Mouse (Mus musculus) macrophage (primary cell): ENCODE results near the gene Crat. TPM values are rescaled to one million over a fixed set of nuclear protein-coding genes. Genes with fewer than 3 reads are reported as not detected.

ENCODE experiments used
- H3K27ac ChIP-seq: fragments of 350-480 bp; formaldehyde crosslinking; 2 replicates; pipeline ENCODE4 v1.9.0; 2021
- H3K36me3 ChIP-seq: fragments of 350-480 bp; formaldehyde crosslinking; 2 replicates; pipeline ENCODE4 v1.9.0; 2021; ENCODE audit errors: inconsistent target
- H3K4me3 ChIP-seq: fragments of 350-480 bp; formaldehyde crosslinking; 2 replicates; pipeline ENCODE4 v1.9.0; 2021; ENCODE audit errors: inconsistent target
- H3K79me2 ChIP-seq: fragments of 350-480 bp; formaldehyde crosslinking; 2 replicates; pipeline ENCODE4 v1.9.0; 2021; ENCODE audit errors: inconsistent target
- WGBS: methylation state at CpG from one replicate; pipeline ENCODE4 v1.1.7; 2026; ENCODE audit warnings: inconsistent platforms; ENCODE audit not compliant: missing documents; 5-methylcytosine and 5-hydroxymethylcytosine counted together
- polyA plus RNA-seq: library from polyadenylated mRNA; stranded (reverse); fragments of 250-400 nt; gene quantifications from 3 replicates; pipeline ENCODE4 v1.2.4, GENCODE M21; 2018; ENCODE audit warnings: inconsistent platforms

Gene Crat
- polyA plus RNA-seq, 1 experiment from 2014 or later: 68.4 TPM

DNA sequence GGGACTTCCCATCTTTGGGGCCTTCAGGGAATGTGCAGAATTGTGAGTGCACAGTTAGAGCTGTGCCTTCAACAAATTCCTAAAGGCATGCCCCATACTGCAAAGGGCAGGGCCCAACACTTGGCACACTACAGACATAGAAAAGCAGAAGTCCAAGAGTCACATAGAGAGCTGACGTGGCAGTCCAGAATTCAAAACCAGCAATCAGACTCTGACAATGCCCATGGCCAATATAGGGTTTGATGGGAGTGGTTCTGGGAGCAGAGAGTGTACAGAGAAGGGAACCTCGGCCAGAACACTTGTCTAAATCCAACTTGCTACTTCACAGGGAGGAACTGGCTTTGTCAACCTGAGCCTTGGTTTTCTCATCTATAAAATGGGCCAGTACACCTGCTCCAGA is 8.4 kb downstream of the Crat start:
- 15% methylated on average over 2 of the region's 2 CpGs for WGBS
- peak overlapping the region; percentile 87 for H3K27ac ChIP-seq
- H3K79me2 ChIP-seq: no peaks in the 10 kb centered on the region
- H3K36me3 ChIP-seq: peaks cover 49% of the 10 kb centered on the region
- H3K4me3 ChIP-seq: no peak overlapping the region

DNA sequence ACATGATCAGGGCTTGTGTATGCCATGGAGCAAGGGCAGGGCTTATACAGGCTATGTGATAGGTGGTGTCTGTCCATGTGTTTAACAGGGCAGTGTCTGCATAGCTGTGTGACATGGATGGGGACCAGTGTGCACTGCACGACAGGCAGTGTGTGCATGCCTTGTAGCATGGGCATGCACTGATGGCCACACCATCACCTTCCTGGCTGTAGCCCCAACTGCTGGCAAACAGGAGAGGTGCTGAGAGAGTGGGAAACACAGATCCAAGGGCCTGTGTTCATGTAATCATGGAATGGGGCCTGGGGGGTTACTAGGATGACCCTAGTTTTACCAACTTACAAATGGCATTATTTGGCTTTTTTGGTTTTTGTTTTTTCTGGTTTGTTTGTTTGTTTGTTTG is 11.7 kb downstream of the Crat start:
- 100% methylated on average over 1 of the region's 1 CpGs for WGBS

DNA sequence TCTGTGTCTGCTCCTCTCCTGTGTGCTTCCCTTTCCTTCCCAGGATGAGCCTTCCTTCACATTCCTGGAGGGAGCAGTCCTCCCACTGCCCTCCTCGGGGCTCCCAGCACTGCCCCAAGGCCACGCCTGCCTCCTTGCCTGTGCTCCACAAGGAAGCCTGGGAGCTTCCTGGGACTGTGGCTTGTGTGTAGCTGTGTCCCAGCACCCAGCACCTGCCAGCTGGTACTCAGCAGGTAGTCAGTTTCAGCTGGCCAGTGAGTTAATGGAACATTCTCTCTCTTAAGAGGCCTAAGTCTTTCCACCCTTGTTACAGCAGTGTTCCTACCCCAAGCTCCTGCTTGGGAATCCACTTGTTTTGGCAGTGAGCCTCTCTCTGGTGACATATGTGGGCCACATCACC is 12.8 kb downstream of the Crat start:
- H3K36me3 ChIP-seq: peaks cover 65% of the 10 kb centered on the region
- no peak overlapping the region for H3K4me3 ChIP-seq
- H3K79me2 ChIP-seq: no peaks in the 10 kb centered on the region
- WGBS: 100% methylated on average over 2 of the region's 2 CpGs
- no peak overlapping the region for H3K27ac ChIP-seq

More for the DNA sequence above, 11.7 kb downstream of the Crat start:
- Histone ChIP-seq H3K4me3 (no peak overlapping the region), H3K27ac (no peak overlapping the region), H3K36me3 (peaks cover 55% of the 10 kb centered on the region), H3K79me2 (no peaks in the 10 kb centered on the region)

DNA sequence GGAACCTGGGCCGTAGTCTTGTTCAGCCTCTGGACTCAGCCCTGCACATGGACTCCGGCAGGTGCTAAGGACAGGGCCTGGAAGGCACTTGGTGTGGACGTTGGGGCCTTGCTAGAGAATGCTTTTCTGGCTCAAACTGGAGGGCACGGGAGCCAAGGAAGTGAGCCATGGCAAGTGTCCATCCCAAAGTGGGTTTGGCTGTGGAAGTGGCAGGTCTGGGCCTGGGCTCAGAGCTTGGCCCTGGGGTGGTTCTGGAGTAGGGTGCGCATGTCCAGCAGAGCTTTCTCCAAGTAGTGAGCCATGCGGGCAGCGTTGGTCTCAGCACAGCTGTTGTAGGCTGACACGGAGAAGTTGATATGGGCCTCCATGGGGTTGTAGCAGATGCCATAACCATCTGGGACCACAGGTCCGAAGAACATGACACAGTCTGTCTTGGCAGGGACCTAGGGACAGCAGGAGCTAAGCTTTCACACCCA is 13.2 kb downstream of the Crat start:
- H3K27ac ChIP-seq: no peak overlapping the region
- no peaks in the 10 kb centered on the region for H3K79me2 ChIP-seq
- H3K4me3 ChIP-seq: no peak overlapping the region
- 92% methylated on average over 8 of the region's 9 CpGs for WGBS
- peaks cover 70% of the 10 kb centered on the region for H3K36me3 ChIP-seq

DNA sequence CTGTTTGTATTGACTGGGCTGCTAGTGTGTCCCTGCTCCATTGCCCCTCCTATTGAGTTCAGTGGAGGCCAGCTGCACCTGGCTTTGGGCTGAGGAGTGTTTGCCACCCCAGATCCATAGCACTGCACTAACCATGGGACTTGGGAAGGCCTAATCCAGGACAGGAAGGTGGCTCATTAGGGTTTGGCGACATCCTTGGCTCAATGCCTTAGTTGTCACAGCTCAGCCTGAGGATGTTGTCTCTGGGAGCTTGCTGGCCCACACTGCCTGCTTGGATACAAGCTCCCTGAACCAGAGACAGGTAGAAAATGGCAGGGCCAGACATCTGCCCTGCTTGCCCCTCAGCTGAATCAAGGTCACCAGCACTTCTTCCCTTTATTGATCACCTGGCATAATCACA is 14.0 kb downstream of the Crat start:
- 100% methylated on average over 1 of the region's 1 CpGs for WGBS
- no peak overlapping the region for H3K4me3 ChIP-seq
- no peak overlapping the region for H3K27ac ChIP-seq
- peaks cover 78% of the 10 kb centered on the region for H3K36me3 ChIP-seq
- H3K79me2 ChIP-seq: no peaks in the 10 kb centered on the region

DNA sequence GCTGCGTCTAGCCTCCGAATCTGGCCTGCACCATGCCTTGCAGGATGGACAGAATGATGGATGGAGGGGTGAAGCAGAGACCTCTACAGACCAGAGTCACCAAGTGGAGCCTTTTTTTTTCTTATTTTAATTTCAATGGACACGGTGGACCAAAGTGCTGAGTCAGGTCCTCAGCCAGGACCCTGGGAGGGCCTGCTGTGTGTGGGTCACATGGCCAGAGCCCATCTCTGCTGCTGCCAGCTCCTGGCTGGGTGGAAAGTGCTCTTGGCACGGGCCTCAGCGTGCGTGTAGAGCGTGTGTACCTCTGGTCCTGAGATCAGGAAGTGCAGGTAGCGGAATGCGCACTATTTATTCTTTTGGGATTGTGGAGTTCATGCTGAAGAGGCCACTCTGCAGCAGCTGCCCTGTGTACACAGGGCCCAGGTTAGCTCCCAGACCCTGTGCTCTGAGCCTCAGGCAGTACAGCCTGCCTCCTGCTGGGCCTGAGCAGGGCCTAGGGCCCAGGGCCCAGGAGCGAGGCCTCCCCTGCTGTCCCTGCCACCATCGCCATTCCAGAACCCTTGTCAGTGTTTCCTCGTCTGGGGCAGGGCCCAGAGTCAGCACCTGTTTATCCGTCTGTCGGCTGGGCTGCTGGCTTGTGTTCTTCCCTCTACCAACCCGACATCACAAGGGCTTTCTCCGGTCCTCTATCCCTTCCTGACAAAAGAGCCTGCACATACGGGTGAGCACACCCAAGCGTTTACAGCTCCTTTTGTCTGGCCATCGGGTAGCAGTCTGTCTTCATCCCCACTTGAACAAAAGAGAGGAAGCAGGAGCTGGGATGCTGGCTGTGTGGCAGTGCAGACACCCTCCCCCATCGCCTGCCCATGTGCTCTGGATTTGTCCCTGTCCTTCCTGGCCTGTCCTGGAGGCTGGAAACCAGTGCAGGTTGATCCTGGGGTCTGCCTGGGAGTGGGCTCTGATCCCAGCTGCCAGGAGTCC is 16.1 kb downstream of the Crat start:
- 91% methylated on average over 20 of the region's 20 CpGs for WGBS
- Histone ChIP-seq H3K36me3 (peaks cover 69% of the 10 kb centered on the region), H3K4me3 (no peak overlapping the region), H3K79me2 (peaks cover 17% of the 10 kb centered on the region), H3K27ac (no peak overlapping the region)

DNA sequence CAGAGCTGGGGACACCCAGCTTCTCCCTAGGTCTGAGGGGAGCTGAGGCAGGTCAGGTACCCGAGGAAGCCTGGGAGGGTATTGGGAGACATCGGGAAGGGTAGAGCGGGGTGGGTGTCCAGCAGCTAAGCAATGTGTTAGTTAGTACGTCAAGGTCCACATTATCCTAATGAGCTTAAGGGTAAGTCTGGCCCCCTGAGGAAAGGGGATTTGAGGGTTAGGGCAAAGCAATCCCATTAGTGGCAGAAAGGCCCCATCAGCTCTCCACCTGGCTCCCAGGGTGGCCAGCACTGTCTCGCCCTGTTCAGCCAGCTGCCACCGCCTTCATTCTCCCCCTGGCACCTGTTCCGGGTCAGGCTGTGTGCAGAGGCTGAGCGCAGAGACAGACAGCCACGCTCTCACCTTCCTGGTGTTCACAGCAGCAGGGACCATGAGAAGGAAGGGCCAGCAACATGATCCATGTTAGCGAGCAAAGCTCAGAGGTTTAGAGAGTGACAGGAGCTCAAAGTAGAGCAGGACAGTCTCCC is 17.6 kb downstream of the Crat start:
- 99% methylated on average over 10 of the region's 10 CpGs for WGBS
- Histone ChIP-seq H3K27ac (no peak overlapping the region), H3K36me3 (peaks cover 57% of the 10 kb centered on the region), H3K79me2 (peaks cover 32% of the 10 kb centered on the region), H3K4me3 (no peak overlapping the region)

DNA sequence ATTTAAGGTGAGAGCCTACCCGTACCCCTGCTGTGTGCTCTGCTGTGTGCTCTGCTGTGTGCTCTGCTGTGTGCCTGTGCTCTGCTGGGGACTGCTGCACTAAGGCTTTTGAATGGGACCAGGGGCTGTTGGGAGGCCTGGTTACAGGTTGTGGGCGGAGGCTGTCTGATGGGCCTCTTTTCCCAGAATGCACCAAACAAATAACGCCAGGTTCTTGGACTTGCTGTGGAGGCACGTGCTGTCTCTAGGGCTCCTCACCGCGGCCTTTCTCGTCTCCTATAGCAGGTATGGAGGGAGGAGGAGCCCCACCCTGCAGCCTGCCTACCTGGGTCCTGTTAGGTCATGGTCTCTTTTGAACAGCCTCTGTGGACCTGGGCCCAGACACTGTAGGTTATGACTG is 19.4 kb downstream of the Crat start:
- H3K79me2 ChIP-seq: peaks cover 32% of the 10 kb centered on the region
- no peak overlapping the region for H3K4me3 ChIP-seq
- WGBS: 94% methylated on average over 7 of the region's 7 CpGs
- no peak overlapping the region for H3K27ac ChIP-seq
- H3K36me3 ChIP-seq: peaks cover 45% of the 10 kb centered on the region; the same call in 1 of the 2 replicates

DNA sequence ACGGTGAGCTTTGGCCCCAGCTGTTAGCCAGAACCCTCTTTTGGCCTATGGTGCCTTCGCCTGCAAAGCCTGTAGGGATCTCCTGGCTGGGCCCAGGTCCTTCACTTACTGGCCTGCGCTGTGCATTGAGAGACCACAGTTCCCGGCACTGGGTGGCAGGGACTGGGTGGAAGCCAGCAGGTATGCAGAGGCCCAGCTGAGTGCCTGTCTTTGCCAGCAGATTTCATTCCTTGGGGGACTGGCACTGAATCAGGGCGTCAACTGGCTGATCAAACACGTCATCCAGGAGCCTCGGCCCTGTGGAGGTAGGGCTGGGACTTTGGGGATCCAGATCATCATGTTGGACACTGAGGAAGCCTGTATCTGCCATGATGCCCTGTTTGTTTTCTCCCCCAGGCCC is 19.9 kb downstream of the Crat start:
- WGBS: 91% methylated on average over 7 of the region's 7 CpGs
- Histone ChIP-seq H3K36me3 (peaks cover 43% of the 10 kb centered on the region; the same call in 1 of the 2 replicates), H3K79me2 (peaks cover 32% of the 10 kb centered on the region)

DNA sequence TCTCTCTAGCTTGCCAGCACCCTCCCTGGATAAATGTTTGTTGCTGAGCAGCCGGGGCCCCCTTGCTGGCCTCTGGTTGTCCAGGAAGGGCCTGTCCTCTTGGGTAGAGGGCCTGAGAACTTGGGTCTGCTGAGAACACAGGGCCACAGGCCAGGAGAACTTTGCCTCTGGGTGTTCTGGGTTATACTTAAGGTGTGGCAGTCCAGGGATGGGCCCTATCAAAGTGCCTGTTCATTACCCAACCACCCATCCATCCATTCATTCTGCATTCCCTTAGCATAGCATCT is 22.3 kb downstream of the Crat start:
- WGBS: 80% methylated on average over 1 of the region's 1 CpGs
- H3K79me2 ChIP-seq: peaks cover 32% of the 10 kb centered on the region
- peaks cover 19% of the 10 kb centered on the region; the same call in 1 of the 2 replicates for H3K36me3 ChIP-seq
- H3K4me3 ChIP-seq: peak overlapping the region; percentile 55
- peak overlapping the region; percentile 71 for H3K27ac ChIP-seq

More for the DNA sequence above, 19.9 kb downstream of the Crat start:
- H3K27ac ChIP-seq: peak overlapping the region; percentile 19; the same call in 1 of the 2 replicates
- no peak overlapping the region for H3K4me3 ChIP-seq

DNA sequence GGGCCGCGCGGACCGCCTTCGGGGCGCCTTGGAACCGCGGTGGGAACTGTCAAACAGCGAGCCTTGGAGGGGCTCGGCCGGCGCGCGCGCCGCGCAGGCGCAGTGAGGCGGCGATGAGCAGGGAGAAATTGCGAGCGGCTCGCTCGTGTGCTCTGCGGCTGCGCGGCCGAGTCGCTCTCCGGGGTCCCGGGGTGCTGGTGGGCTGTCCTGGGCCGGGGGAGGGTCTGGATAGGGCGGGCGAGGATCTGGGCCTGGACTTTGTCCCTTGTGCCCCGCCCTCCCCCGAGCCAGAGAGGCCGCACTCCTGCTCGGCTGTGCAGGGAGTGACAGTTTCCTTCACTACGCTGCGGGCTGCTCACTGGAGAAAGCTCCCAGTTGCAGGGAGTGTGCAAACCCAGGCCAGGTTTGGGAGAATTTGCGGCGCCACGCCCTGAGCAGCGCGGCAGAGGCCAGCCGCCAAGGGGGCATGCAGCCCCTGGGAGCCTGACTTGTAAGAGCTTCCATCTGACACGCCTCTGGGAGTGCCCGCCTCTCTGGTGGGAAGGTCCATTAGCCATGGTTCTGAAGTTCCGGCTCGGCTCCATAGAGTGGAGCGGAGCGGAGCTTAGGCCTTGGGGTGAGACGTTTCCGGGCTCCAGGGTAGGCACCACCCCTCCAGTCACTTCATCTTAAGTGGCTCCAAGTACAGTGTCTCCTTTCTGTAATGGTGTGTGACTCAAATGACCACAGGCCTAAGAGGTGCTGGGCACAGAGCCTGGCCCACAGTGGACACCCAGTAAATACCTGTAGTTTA is 22.8 kb downstream of the Crat start:
- H3K36me3 ChIP-seq: peaks cover 14% of the 10 kb centered on the region; the same call in 1 of the 2 replicates
- peak overlapping the region; percentile 71 for H3K27ac ChIP-seq
- H3K79me2 ChIP-seq: peaks cover 32% of the 10 kb centered on the region
- 1% methylated on average over 36 of the region's 54 CpGs for WGBS
- H3K4me3 ChIP-seq: peak overlapping the region; percentile 55

DNA sequence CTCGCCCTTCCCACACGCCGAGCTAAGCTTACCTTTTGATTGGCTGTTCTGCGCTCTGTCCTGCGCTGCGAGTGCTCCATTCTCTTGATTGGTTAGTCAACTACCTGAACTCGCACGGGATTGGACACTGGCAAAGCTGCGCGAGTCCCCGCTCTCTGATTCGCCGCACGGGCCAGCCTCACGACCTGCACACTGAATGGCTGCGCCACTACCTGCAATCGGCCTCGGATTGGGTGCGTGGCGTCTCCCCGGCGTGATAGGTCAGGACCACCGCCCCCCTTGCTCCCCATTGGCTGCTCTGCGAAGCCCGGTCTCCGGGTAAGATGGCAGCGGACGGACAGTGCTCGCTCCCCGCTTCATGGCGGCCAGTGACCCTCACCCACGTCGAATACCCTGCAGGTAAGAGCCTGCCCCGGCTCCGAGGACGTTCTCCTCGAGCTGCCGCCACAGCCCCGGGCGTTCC is 23.5 kb downstream of the Crat start, which contains the start of gene Dolpp1:
Gene Dolpp1, plus strand, starts transcription at position 141 of the 463 bp plus-strand sequence.
- Histone ChIP-seq H3K27ac (peak within 1 kb of the TSS; percentile 71), H3K36me3 (peaks cover 7% of the 10 kb centered on the region; the same call in 1 of the 2 replicates), H3K79me2 (peaks cover 32% of the 10 kb centered on the region), H3K4me3 (peak within 1 kb of the TSS; percentile 55)
- WGBS: 0% methylated on average over 40 of the region's 40 CpGs

DNA sequence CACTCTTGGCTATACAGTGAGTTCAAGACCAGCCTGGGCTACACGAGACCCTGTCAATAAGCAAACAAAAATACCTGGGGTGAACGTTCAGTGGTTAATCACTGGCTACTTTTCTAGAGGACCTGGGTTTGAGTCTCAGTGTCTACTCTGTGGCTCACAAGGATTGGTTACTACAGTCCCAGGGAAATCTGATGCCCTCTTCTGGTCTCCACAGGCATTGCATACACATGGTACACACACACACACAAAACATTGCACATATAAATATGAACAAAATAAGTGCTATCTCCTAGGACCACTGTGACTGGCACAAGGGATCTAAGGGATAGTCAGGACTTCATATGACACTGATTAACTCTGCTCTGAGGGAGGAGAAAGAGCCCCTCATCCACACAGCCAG is 26.6 kb downstream of the Crat start:
- Histone ChIP-seq H3K79me2 (peaks cover 10% of the 10 kb centered on the region), H3K4me3 (no peak overlapping the region), H3K27ac (no peak overlapping the region), H3K36me3 (no peaks in the 10 kb centered on the region)
- WGBS: 100% methylated on average over 2 of the region's 2 CpGs

DNA sequence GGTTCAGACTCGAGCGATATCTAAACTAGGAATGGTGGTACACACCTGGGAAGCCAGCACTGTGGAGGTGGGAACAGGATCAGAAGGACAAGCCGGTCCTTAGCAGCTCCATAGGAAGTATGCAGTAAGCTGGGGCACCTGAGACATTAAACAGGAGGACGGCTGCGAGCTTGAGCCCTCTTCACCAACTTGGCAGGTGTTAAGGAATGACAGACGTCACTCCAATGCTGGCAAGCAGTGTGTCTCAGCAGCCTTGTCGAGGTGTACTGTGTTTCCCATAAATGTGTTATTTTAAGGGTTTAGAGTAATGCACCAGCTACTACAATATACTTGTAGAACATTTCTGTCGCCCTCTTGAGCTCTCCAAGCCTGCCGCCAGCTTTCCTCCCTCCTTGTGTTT is 28.7 kb downstream of the Crat start:
- H3K4me3 ChIP-seq: no peak overlapping the region
- 89% methylated on average over 9 of the region's 9 CpGs for WGBS
- no peaks in the 10 kb centered on the region for H3K79me2 ChIP-seq
- H3K36me3 ChIP-seq: no peaks in the 10 kb centered on the region
- no peak overlapping the region for H3K27ac ChIP-seq
